Comparison of ENCODE assay signal across 14 mouse cellular contexts in genomic region chr8:8737271-8737670, GRCm38 (mm10). TPM values are rescaled to one million over a fixed set of nuclear protein-coding genes. Genes with fewer than 3 reads are reported as not detected.
DNase-seq lines count a peak whose midpoint lies in the region; ATAC-seq lines count a peak whose summit lies in the region.
"Had no signal": no experiment of that assay in that cellular context is flagged by ENCODE, and none has a peak within 500 bp of the region (broad histone marks: within the 10 kb centered on the region; RNA-seq: fewer than 3 reads in every experiment).

No protein-coding gene starts in this region.

- peak overlapping the region; percentile 20; the same call in 1 of the 2 replicates for H3K4me2 ChIP-seq in embryonic facial prominence, embryonic 14.5 days (ENCODE audit: low read depth, low read length)
- H3K4me2 ChIP-seq in lung, embryonic 16.5 days (ENCODE audit: low read depth, low read length) = no peak overlapping the region
- no peak overlapping the region for H3K4me2 ChIP-seq in forebrain, embryonic 16.5 days (ENCODE audit: low read length)
- H3K4me2 ChIP-seq: liver, embryonic 13.5 days had no signal

- H3K27ac ChIP-seq in embryonic facial prominence, embryonic 14.5 days (replicated peaks; ENCODE audit: low read depth, low read length) = no peak overlapping the region; the same call in 1 of the 2 replicates
- no peak overlapping the region for H3K27ac ChIP-seq in lung, embryonic 16.5 days (ENCODE audit: low read length)
- H3K27ac ChIP-seq in forebrain, embryonic 16.5 days (ENCODE audit: low read length) = no peak overlapping the region
- H3K27ac ChIP-seq: liver, embryonic 13.5 days; midbrain, embryonic 10.5 days had no signal

- no peak for ATAC-seq in embryonic facial prominence, embryonic 14.5 days (ENCODE audit: low read depth)
- ATAC-seq in lung, embryonic 16.5 days (ENCODE audit: low read depth) = 0 out of 2 replicates have a peak, but pooled peaks have one; percentile 12
- no peak for ATAC-seq in forebrain, embryonic 16.5 days
- ATAC-seq: forebrain, embryonic 14.5 days; intestine, postnatal 0 days had no signal

- peak; percentile 3 for DNase-seq in gastrocnemius, adult 18-20 months (ENCODE audit: low spot score)
- no peak for DNase-seq in gastrocnemius, adult 8-10 months (ENCODE audit: low spot score in 2 of 2)
- DNase-seq in embryonic facial prominence, embryonic 14.5 days (ENCODE audit: low spot score) = peak; percentile 11
- DNase-seq in kidney, adult 9 months = peak; percentile 18
- no peak for DNase-seq in right cerebral cortex, postnatal 25 days
- DNase-seq in ovary, adult 18-20 months (ENCODE audit: low spot score) = no peak
- DNase-seq: adrenal gland, postnatal 14 days; cerebellum, adult 9-10 months; liver, embryonic 13.5 days had no signal

- H3K4me3 ChIP-seq in embryonic facial prominence, embryonic 14.5 days (ENCODE audit: low read depth, low read length) = no peak overlapping the region
- no peak overlapping the region for H3K4me3 ChIP-seq in lung, embryonic 16.5 days (ENCODE audit: low read length)
- no peak overlapping the region for H3K4me3 ChIP-seq in forebrain, embryonic 16.5 days (replicated peaks; ENCODE audit: low read length)
- H3K4me3 ChIP-seq: liver, embryonic 13.5 days; midbrain, embryonic 10.5 days had no signal

- 83% methylated on average over 3 of the region's 3 CpGs for WGBS in embryonic facial prominence, embryonic 14.5 days
- WGBS in lung, embryonic 16.5 days = 75% methylated on average over 3 of the region's 3 CpGs
- WGBS in forebrain, embryonic 16.5 days = 74% methylated on average over 3 of the region's 3 CpGs

- 0 out of 2 replicates have a peak, but pooled peaks cover 2% of the 10 kb centered on the region for H3K27me3 ChIP-seq in embryonic facial prominence, embryonic 14.5 days (replicated peaks; ENCODE audit: control insufficient read depth, insufficient read depth, low read length)
- H3K27me3 ChIP-seq in lung, embryonic 16.5 days (ENCODE audit: control insufficient read depth, insufficient read depth, low read depth, low read length) = no peaks in the 10 kb centered on the region
- no peaks in the 10 kb centered on the region for H3K27me3 ChIP-seq in forebrain, embryonic 16.5 days (replicated peaks; ENCODE audit: control insufficient read depth, insufficient read depth, low read length)
- H3K27me3 ChIP-seq: liver, embryonic 13.5 days had no signal

- no peaks in the 10 kb centered on the region for H3K36me3 ChIP-seq in embryonic facial prominence, embryonic 14.5 days (ENCODE audit: control insufficient read depth, insufficient read depth, low read length)
- no peaks in the 10 kb centered on the region for H3K36me3 ChIP-seq in lung, embryonic 16.5 days (ENCODE audit: control insufficient read depth, insufficient read depth, low read length)
- H3K36me3 ChIP-seq in forebrain, embryonic 16.5 days (ENCODE audit: control insufficient read depth, insufficient read depth) = no peaks in the 10 kb centered on the region
- H3K36me3 ChIP-seq: liver, embryonic 13.5 days; midbrain, embryonic 10.5 days had no signal

- H3K9me3 ChIP-seq in embryonic facial prominence, embryonic 14.5 days (ENCODE audit: control insufficient read depth, low read length) = no peaks in the 10 kb centered on the region
- no peaks in the 10 kb centered on the region for H3K9me3 ChIP-seq in lung, embryonic 16.5 days (ENCODE audit: control insufficient read depth, low read length)
- no peaks in the 10 kb centered on the region for H3K9me3 ChIP-seq in forebrain, embryonic 16.5 days (ENCODE audit: control insufficient read depth, low read length)
- H3K9me3 ChIP-seq: liver, embryonic 13.5 days; midbrain, embryonic 10.5 days had no signal

- H3K9ac ChIP-seq in embryonic facial prominence, embryonic 14.5 days (ENCODE audit: low read depth, low read length) = no peak overlapping the region
- no peak overlapping the region for H3K9ac ChIP-seq in lung, embryonic 16.5 days (ENCODE audit: low read length)
- H3K9ac ChIP-seq in forebrain, embryonic 16.5 days (replicated peaks; ENCODE audit: low read depth, low read length) = no peak overlapping the region
- H3K9ac ChIP-seq: liver, embryonic 13.5 days had no signal

- H3K4me1 ChIP-seq in embryonic facial prominence, embryonic 14.5 days (ENCODE audit: control insufficient read depth, insufficient read depth, low read length) = peaks cover 9% of the 10 kb centered on the region; the same call in 1 of the 2 replicates
- peaks cover 7% of the 10 kb centered on the region; the same call in 1 of the 2 replicates for H3K4me1 ChIP-seq in lung, embryonic 16.5 days (replicated peaks; ENCODE audit: control insufficient read depth, insufficient read depth, low read length)
- no peaks in the 10 kb centered on the region for H3K4me1 ChIP-seq in forebrain, embryonic 16.5 days (replicated peaks; ENCODE audit: control insufficient read depth, insufficient read depth, low read length)
- H3K4me1 ChIP-seq: liver, embryonic 13.5 days had no signal

RNA-seq across cellular contexts. Expression of gene Arglu1, which starts 47.0 kb away (rescaled TPM):
- total RNA-seq in gastrocnemius, adult 18-20 months (2021) = 10 to 100 TPM; 38.7 to 42.4 TPM
- 10 to 100 TPM; 27.8 to 38.6 (median 33.2) TPM for total RNA-seq in gastrocnemius, adult 8-10 months (2022)
- 116 and 131 TPM in 2 replicates for polyA plus RNA-seq in embryonic facial prominence, embryonic 14.5 days (2014; fragmentation: Nextera tagmentation; extraction: Ambion mirVana)
- polyA plus RNA-seq in lung, embryonic 16.5 days (2015; fragmentation: Nextera tagmentation; extraction: Ambion mirVana) = 116 and 120 TPM in 2 replicates
- 181 and 192 TPM in 2 replicates for polyA plus RNA-seq in forebrain, embryonic 16.5 days (2015; fragmentation: Nextera tagmentation; extraction: Ambion mirVana)

Comparison
In these comparisons a context has a peak if more than half of its experiments do, and no peak if none do; other contexts are left out.
1. DNase-seq: peak in gastrocnemius, adult 18-20 months (single experiment), embryonic facial prominence, embryonic 14.5 days (single experiment) and kidney, adult 9 months (single experiment); none in gastrocnemius, adult 8-10 months (0 of 2), right cerebral cortex, postnatal 25 days (single experiment) and ovary, adult 18-20 months (single experiment).